Mouse (Mus musculus) CH12.LX (cell line): ENCODE results near the gene Zbtb34.

Experiments
- CTCF ChIP-seq, 2 experiments: IDR thresholded peaks in 1 of 2; conservative IDR thresholded peaks in 1 of 2; 2 replicates each; pipeline ENCODE4 v1.5.1; 2011 to 2012; ENCODE audit warnings: low read depth in 2 of 2, low read length in 2 of 2, improper control_type of control experiment in 1 of 2, inconsistent platforms in 1 of 2, mild to moderate bottlenecking in 1 of 2, moderate library complexity in 1 of 2
- HCFC1 ChIP-seq: IDR thresholded peaks from 2 replicates; pipeline ENCODE4 v1.6.1; 2012; ENCODE audit warnings: low read depth, mild to moderate bottlenecking, inconsistent platforms, low read length, improper control_type of control experiment

DNA sequence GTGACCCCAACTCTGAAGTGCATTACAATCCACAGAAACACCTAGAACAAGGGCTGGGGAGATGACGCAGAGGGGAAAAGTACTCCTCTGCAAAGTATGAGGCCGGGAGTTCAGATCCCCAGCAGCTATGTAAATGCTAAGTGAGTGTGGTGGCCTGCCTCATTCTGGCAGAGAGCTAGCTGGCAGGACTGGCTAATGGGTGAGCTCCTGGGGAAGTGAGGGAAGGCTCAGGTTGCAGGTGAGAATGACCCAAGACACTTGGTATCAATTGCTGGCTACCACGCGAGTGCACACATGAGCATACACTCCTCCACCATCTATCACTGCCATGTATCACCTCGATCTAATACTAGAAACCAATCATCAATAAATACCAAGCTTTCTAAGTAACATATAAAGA is 25.1 kb upstream of the Zbtb34 start:
- TF ChIP-seq HCFC1, result no peak
- no peak for TF ChIP-seq CTCF (conservative IDR thresholded peaks at IDR 0.05 in 1 of 2, IDR thresholded peaks at IDR 0.05 in 1 of 2; ENCODE audit: low read depth in 2 of 2, low read length in 2 of 2)
